Mouse (Mus musculus) hindbrain, embryonic 15.5 days (tissue): Measurements from ENCODE around the gene Rimklb. TPM values are rescaled to one million over a fixed set of nuclear protein-coding genes. Genes with fewer than 3 reads are reported as not detected.

Experiments used
- ATAC-seq: fragments of 200-750 bp; cut with Nextera tagmentation; 2 replicates; pipeline ENCODE4 v1.8.0; 2017; ENCODE audit warnings: low read depth, moderate number of reproducible peaks, moderate TSS enrichment; ENCODE audit not compliant: low FRiP score
- H3K27ac ChIP-seq: fragments of 300-500 bp; sonication (generic); replicated peaks from 2 replicates; pipeline ENCODE4 v1.5.1; 2015; ENCODE audit warnings: mild to moderate bottlenecking, inconsistent platforms
- H3K27me3 ChIP-seq: fragments of 300-500 bp; sonication (generic); 2 replicates; pipeline ENCODE4 v1.6.1; 2015; ENCODE audit warnings: control low read depth, inconsistent platforms
- H3K36me3 ChIP-seq: fragments of 300-500 bp; sonication (generic); 2 replicates; pipeline ENCODE4 v1.6.1; 2015; ENCODE audit warnings: control low read depth, inconsistent platforms
- H3K4me1 ChIP-seq: fragments of 300-500 bp; sonication (generic); replicated peaks from 2 replicates; pipeline ENCODE4 v1.6.1; 2015; ENCODE audit warnings: control low read depth, inconsistent platforms
- H3K4me2 ChIP-seq: fragments of 300-500 bp; sonication (generic); 2 replicates; pipeline ENCODE4 v1.6.1; 2015; ENCODE audit warnings: moderate library complexity, mild to moderate bottlenecking, inconsistent platforms
- H3K4me3 ChIP-seq: fragments of 300-500 bp; sonication (generic); 2 replicates; pipeline ENCODE4 v1.5.1; 2015; ENCODE audit warnings: mild to moderate bottlenecking, inconsistent platforms
- H3K9ac ChIP-seq: fragments of 300-500 bp; sonication (generic); 2 replicates; pipeline ENCODE4 v1.6.1; 2015; ENCODE audit warnings: inconsistent platforms
- H3K9me3 ChIP-seq: fragments of 300-500 bp; sonication (generic); 2 replicates; pipeline ENCODE4 v1.6.1; 2016; ENCODE audit warnings: control low read depth, inconsistent platforms
- WGBS: fragments of 180-500 bp; shearing (Covaris S2); methylation state at CpG from one replicate; pipeline ENCODE4 v1.1.7; 2015; 5-methylcytosine and 5-hydroxymethylcytosine counted together
- polyA plus RNA-seq: library from polyadenylated mRNA; unstranded; fragments of >200 nt; fragmentation: Nextera tagmentation; extraction: Ambion mirVana; gene quantifications from 2 replicates; pipeline ENCODE4 v1.2.1, GENCODE M21; 2015

Gene Rimklb
- polyA plus RNA-seq, 1 experiment from 2014 or later, result 111 TPM

DNA sequence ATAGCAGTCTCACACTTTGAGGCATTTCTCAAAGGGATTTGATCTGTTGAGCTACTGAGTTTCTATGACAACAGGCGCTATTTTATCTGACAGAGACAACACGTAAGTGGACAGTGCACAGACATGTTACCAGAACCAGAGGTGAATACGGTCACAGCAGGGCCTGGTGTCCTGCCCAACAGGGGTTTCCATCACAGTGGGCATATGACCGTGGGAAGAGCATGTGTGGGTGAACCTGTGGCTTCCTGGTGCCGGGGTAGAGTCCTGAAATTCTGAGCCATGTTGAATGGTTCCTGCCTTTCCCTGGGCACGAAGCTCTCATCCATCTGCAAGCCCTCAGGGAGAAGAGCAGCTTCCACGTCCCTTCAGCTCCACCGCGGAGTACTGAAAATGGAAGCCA lies 98.3 kb downstream of the Rimklb start:
- Histone ChIP-seq H3K9ac (no peak overlapping the region), H3K4me3 (no peak overlapping the region), H3K4me1 (no peaks in the 10 kb centered on the region), H3K27ac (no peak overlapping the region), H3K4me2 (no peak overlapping the region), H3K36me3 (no peaks in the 10 kb centered on the region), H3K9me3 (no peaks in the 10 kb centered on the region), H3K27me3 (no peaks in the 10 kb centered on the region)
- no peak for ATAC-seq
- 77% methylated on average over 9 of the region's 9 CpGs for WGBS

Other genes starting within 250 kb of the Rimklb start
- 0.66 and 0.75 TPM in 2 replicates for gene Klrg1, start 215.9 kb downstream of the Rimklb start, polyA plus RNA-seq
- gene M6pr, start 190.0 kb downstream of the Rimklb start, polyA plus RNA-seq, result 46.7 and 51.3 TPM in 2 replicates
- gene Phc1, start 158.2 kb downstream of the Rimklb start, polyA plus RNA-seq, result 26.4 and 30.6 TPM in 2 replicates
- 2.8 and 3.5 TPM in 2 replicates for gene Mfap5, start 7.1 kb upstream of the Rimklb start, polyA plus RNA-seq
- gene Aicda, start 55.0 kb upstream of the Rimklb start, polyA plus RNA-seq, result 0.25 and 0.77 TPM in 2 replicates
- 1.4 and 2.4 TPM in 2 replicates for gene Apobec1, start 103.7 kb upstream of the Rimklb start, polyA plus RNA-seq
- gene Gdf3, start 111.3 kb upstream of the Rimklb start, polyA plus RNA-seq, result 0.06 TPM in 1 of 2 replicates, not detected in the other
- gene Dppa3, start 127.6 kb upstream of the Rimklb start, polyA plus RNA-seq, result not detected in 2 replicates
- 0.09 and 0.25 TPM in 2 replicates for gene Nanog, start 208.7 kb upstream of the Rimklb start, polyA plus RNA-seq